Mouse (Mus musculus) cerebellum, postnatal 36 days (tissue): ENCODE results near the gene Smc1b.
A peak's percentile ranks its signal among the peaks of the same experiment; 100 is the strongest.

Experiments used
- DNase-seq, 2 experiments: peaks; one replicate each; pipeline ENCODE4 v3.0.0; 2021 to 2022; ENCODE audit warnings: mixed read lengths in 2 of 2

The Smc1b gene

GRCm38 (mm10) chr15:85016951-85017664 is 114.7 kb downstream of the Smc1b start, which contains the start of gene Upk3a:
Gene Upk3a (plus strand): TSS chr15:85017141.
- DNase-seq, result peak; percentile 43 to 58

- DNase-seq, result no peak
These were observed 116.0 kb downstream of the Smc1b start for GRCm38 (mm10) chr15:85015771-85016170.
